Mouse (Mus musculus): ENCODE measurements around the gene Tbc1d16. TPM values are rescaled to one million over a fixed set of nuclear protein-coding genes. Genes with fewer than 3 reads are reported as not detected.
"Not testable (repeated sequence)": the region's sequence is repeated elsewhere in the genome, so short reads cannot be mapped to it uniquely, and the experiment has no call there.

The Tbc1d16 gene
- polyA plus RNA-seq, 1 experiment from 2014 or later, result 37.9 TPM

DNA sequence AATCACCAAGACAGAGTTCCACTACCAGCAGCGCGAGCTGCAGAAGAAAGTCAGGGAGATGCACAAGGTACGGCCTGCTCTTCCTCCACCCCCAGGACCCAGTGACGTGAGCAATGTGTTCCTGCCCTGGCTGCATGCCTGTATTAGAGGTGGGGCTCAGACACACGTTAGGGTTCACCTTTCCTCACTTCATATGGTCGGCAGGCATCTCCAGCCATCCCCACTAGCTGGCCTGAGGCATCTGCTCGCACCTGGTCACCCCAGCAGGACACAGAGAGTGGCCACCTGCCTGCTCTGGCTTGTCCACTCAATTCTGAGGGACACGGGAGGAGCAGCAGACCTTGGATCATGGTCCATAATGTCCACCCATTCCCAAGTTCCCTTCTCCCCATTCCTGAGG lies 31.7 kb upstream of the Tbc1d16 start:
- no peaks in the 10 kb centered on the region for H3K9me3 ChIP-seq (ENCODE audit: control insufficient read depth, low read length)
- no peaks in the 10 kb centered on the region for H3K27me3 ChIP-seq (ENCODE audit: control insufficient read depth, insufficient read depth, low read length)
- no peak overlapping the region for H3K9ac ChIP-seq (replicated peaks; ENCODE audit: low read depth, low read length)
- H3K27ac ChIP-seq (ENCODE audit: low read depth, low read length), result no peak overlapping the region
- 0 out of 2 replicates have a peak, but pooled peaks cover 4% of the 10 kb centered on the region for H3K36me3 ChIP-seq (ENCODE audit: control insufficient read depth, insufficient read depth, low read length)
- no peak overlapping the region for H3K4me2 ChIP-seq (ENCODE audit: low read depth, low read length)
- no peaks in the 10 kb centered on the region for H3K4me1 ChIP-seq (ENCODE audit: control insufficient read depth, insufficient read depth, low read length)
- no peak for ATAC-seq (ENCODE audit: low read depth)
- WGBS, result 94% methylated on average over 8 of the region's 8 CpGs
- H3K4me3 ChIP-seq (ENCODE audit: low read depth, low read length), result no peak overlapping the region

DNA sequence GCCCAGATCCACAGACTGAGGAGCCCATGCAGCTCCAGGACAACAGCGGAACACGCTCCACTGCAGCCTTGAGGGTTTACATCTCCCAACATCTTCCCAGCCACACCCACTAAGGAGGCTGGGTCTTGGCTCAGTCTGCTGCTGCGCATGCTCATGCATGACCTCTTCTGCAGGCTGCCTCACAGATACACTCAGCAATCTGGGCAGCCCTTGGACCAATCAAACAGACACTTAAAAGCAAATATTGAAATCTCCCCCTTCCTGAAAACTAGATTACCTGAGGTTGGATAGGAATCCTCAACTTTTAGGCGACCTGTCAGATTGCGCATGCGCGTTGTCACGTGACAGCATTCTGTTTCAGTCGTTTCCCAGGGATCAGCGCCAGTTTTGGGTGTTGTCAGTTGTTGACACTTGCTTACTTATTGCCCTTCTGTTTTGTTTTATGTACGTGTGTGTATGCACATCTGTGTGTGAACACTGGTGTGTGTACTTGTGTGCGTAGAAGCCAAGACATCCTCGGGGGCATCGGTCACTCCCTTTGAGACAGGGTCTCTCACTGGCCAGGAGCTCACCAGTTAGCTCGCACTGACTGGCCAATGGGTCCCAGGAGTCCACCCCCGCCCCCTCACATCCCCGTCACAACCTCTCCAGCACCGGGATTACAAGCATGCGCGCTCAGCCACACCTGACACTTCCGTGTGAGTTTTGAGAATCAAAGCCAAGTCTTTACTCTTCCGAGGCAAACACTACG lies 30.4 kb upstream of the Tbc1d16 start:
- 0 out of 2 replicates have a peak, but pooled peaks have one; percentile 38 for ATAC-seq (ENCODE audit: low read depth)
- peak overlapping the region; percentile 19; the same call in 1 of the 2 replicates for H3K4me3 ChIP-seq (ENCODE audit: low read depth, low read length)
- H3K9me3 ChIP-seq (ENCODE audit: control insufficient read depth, low read length), result no peaks in the 10 kb centered on the region
- H3K4me2 ChIP-seq (ENCODE audit: low read depth, low read length), result peak overlapping the region; percentile 40
- 0 out of 2 replicates have a peak, but pooled peaks cover 4% of the 10 kb centered on the region for H3K36me3 ChIP-seq (ENCODE audit: control insufficient read depth, insufficient read depth, low read length)
- no peaks in the 10 kb centered on the region for H3K4me1 ChIP-seq (ENCODE audit: control insufficient read depth, insufficient read depth, low read length)
- no peaks in the 10 kb centered on the region for H3K27me3 ChIP-seq (ENCODE audit: control insufficient read depth, insufficient read depth, low read length)
- WGBS, result 73% methylated on average over 23 of the region's 23 CpGs
- no peak overlapping the region for H3K9ac ChIP-seq (replicated peaks; ENCODE audit: low read depth, low read length)
- H3K27ac ChIP-seq (ENCODE audit: low read depth, low read length), result no peak overlapping the region; the same call in 1 of the 2 replicates

- H3K9ac ChIP-seq (replicated peaks; ENCODE audit: low read depth, low read length), result no peak overlapping the region
These were observed 29.9 kb upstream of the Tbc1d16 start for GRCm38 (mm10) chr11:119258216-119258571.

DNA sequence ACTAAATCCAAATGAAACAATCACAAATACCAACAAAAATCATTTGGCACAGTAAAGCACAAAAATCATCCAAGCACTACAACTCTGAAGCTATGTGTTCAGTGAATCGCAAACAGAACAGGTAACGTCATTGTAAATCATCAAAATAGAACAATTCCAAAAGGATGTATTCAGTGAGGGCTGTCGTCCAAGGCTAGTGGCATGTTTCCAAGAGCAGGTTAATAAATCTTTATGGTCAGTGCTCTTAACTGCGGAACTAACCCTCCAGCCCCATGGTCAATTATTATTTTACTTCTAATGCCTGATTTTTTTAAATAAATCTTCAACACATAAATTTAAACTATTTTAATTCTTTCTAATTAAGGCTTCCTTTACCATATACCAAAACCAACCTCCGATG lies 28.3 kb upstream of the Tbc1d16 start:
- H3K36me3 ChIP-seq (ENCODE audit: control insufficient read depth, insufficient read depth, low read length); H3K4me2 ChIP-seq (ENCODE audit: low read depth, low read length); H3K4me3 ChIP-seq (ENCODE audit: low read depth, low read length); H3K27me3 ChIP-seq (ENCODE audit: control insufficient read depth, insufficient read depth, low read length); ATAC-seq (ENCODE audit: low read depth); H3K4me1 ChIP-seq (ENCODE audit: control insufficient read depth, insufficient read depth, low read length); H3K9ac ChIP-seq (replicated peaks; ENCODE audit: low read depth, low read length); H3K27ac ChIP-seq (ENCODE audit: low read depth, low read length); H3K9me3 ChIP-seq (ENCODE audit: control insufficient read depth, low read length): not testable (repeated sequence)
- WGBS, result 69% methylated on average over 5 of the region's 5 CpGs

More at GRCm38 (mm10) chr11:119258216-119258571, 29.9 kb upstream of the Tbc1d16 start:
- ATAC-seq (ENCODE audit: low read depth), result no peak
- Histone ChIP-seq H3K4me2 (ENCODE audit: low read depth, low read length) (peak overlapping the region; percentile 40), H3K4me3 (ENCODE audit: low read depth, low read length) (peak overlapping the region; percentile 19; the same call in 1 of the 2 replicates), H3K36me3 (ENCODE audit: control insufficient read depth, insufficient read depth, low read length) (0 out of 2 replicates have a peak, but pooled peaks cover 4% of the 10 kb centered on the region), H3K27ac (ENCODE audit: low read depth, low read length) (no peak overlapping the region; the same call in 1 of the 2 replicates), H3K9me3 (ENCODE audit: control insufficient read depth, low read length) (no peaks in the 10 kb centered on the region), H3K27me3 (ENCODE audit: control insufficient read depth, insufficient read depth, low read length) (no peaks in the 10 kb centered on the region), H3K4me1 (ENCODE audit: control insufficient read depth, insufficient read depth, low read length) (no peaks in the 10 kb centered on the region)
- WGBS, result 75% methylated on average over 9 of the region's 9 CpGs

DNA sequence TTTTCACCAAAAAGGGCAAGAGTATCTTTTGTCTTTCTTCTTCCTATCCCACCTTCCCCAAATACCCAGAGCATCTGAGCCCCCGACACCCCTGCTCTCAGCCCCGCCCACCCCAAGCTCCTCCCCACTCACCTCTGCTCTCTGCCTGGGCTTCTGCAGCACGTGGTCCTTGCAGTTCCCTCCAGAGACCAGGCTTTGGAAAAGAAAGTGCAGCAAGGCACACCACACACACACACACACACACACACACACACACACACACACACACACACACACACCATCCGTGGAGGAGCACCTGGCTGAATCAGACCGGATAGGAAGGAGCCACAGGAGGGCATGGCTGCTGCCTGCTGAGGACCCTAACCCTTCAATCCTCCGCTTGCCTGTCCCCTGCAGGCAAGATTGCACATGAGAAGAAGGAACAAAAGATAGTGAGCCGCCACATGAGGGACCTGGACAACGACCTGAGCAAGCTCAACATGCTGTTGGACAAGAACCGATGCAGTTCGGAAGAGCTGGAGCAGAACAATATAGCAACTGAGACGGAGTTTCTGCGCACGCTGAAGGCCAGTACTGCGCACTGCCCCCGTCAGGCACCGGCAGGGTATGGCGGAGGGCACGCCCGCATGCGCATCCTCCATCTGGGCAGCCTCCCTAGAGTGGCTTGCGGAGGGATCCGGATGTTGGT lies 24.7 kb upstream of the Tbc1d16 start:
- no peak overlapping the region for H3K27ac ChIP-seq (ENCODE audit: low read depth, low read length)

GRCm38 (mm10) chr11:119250998-119251397 lies 22.7 kb upstream of the Tbc1d16 start:
- Histone ChIP-seq H3K27ac (ENCODE audit: low read depth, low read length) (no peak overlapping the region), H3K9ac (replicated peaks; ENCODE audit: low read depth, low read length) (no peak overlapping the region), H3K27me3 (ENCODE audit: control insufficient read depth, insufficient read depth, low read length) (no peaks in the 10 kb centered on the region), H3K36me3 (ENCODE audit: control insufficient read depth, insufficient read depth, low read length) (no peaks in the 10 kb centered on the region), H3K9me3 (ENCODE audit: control insufficient read depth, low read length) (no peaks in the 10 kb centered on the region), H3K4me1 (ENCODE audit: control insufficient read depth, insufficient read depth, low read length) (peaks cover 4% of the 10 kb centered on the region; the same call in 1 of the 2 replicates), H3K4me3 (ENCODE audit: low read depth, low read length) (no peak overlapping the region), H3K4me2 (ENCODE audit: low read depth, low read length) (no peak overlapping the region)
- ATAC-seq (ENCODE audit: low read depth), result no peak
- WGBS, result 46% methylated on average over 17 of the region's 17 CpGs

More for the DNA sequence above, 24.7 kb upstream of the Tbc1d16 start:
- Histone ChIP-seq H3K4me1 (ENCODE audit: control insufficient read depth, insufficient read depth, low read length) (peaks cover 4% of the 10 kb centered on the region; the same call in 1 of the 2 replicates), H3K4me2 (ENCODE audit: low read depth, low read length) (peak overlapping the region; percentile 40), H3K27me3 (ENCODE audit: control insufficient read depth, insufficient read depth, low read length) (no peaks in the 10 kb centered on the region), H3K9me3 (ENCODE audit: control insufficient read depth, low read length) (no peaks in the 10 kb centered on the region), H3K9ac (replicated peaks; ENCODE audit: low read depth, low read length) (no peak overlapping the region), H3K4me3 (ENCODE audit: low read depth, low read length) (no peak overlapping the region), H3K36me3 (ENCODE audit: control insufficient read depth, insufficient read depth, low read length) (no peaks in the 10 kb centered on the region)
- peak; percentile 73 for ATAC-seq (ENCODE audit: low read depth)
- 7% methylated on average over 22 of the region's 22 CpGs for WGBS

GRCm38 (mm10) chr11:119249011-119249410 lies 20.7 kb upstream of the Tbc1d16 start:
- Histone ChIP-seq H3K9me3 (ENCODE audit: control insufficient read depth, low read length) (no peaks in the 10 kb centered on the region), H3K27ac (ENCODE audit: low read depth, low read length) (no peak overlapping the region), H3K27me3 (ENCODE audit: control insufficient read depth, insufficient read depth, low read length) (no peaks in the 10 kb centered on the region), H3K4me3 (ENCODE audit: low read depth, low read length) (no peak overlapping the region), H3K4me1 (ENCODE audit: control insufficient read depth, insufficient read depth, low read length) (peaks cover 4% of the 10 kb centered on the region; the same call in 1 of the 2 replicates), H3K36me3 (ENCODE audit: control insufficient read depth, insufficient read depth, low read length) (no peaks in the 10 kb centered on the region), H3K4me2 (ENCODE audit: low read depth, low read length) (no peak overlapping the region), H3K9ac (replicated peaks; ENCODE audit: low read depth, low read length) (no peak overlapping the region)
- ATAC-seq (ENCODE audit: low read depth), result no peak
- WGBS, result 37% methylated on average over 6 of the region's 6 CpGs

GRCm38 (mm10) chr11:119245543-119245942 lies 17.2 kb upstream of the Tbc1d16 start:
- not testable (repeated sequence) for ATAC-seq (ENCODE audit: low read depth); H3K4me3 ChIP-seq (ENCODE audit: low read depth, low read length); H3K4me1 ChIP-seq (ENCODE audit: control insufficient read depth, insufficient read depth, low read length); H3K9me3 ChIP-seq (ENCODE audit: control insufficient read depth, low read length); H3K4me2 ChIP-seq (ENCODE audit: low read depth, low read length); H3K36me3 ChIP-seq (ENCODE audit: control insufficient read depth, insufficient read depth, low read length); H3K27ac ChIP-seq (ENCODE audit: low read depth, low read length); H3K9ac ChIP-seq (replicated peaks; ENCODE audit: low read depth, low read length); H3K27me3 ChIP-seq (ENCODE audit: control insufficient read depth, insufficient read depth, low read length)
- 93% methylated on average over 6 of the region's 6 CpGs for WGBS

GRCm38 (mm10) chr11:119239480-119239879 lies 11.2 kb upstream of the Tbc1d16 start:
- WGBS, result 70% methylated on average over 12 of the region's 12 CpGs
- ATAC-seq (ENCODE audit: low read depth), result no peak
- no peak overlapping the region for H3K4me3 ChIP-seq (ENCODE audit: low read depth, low read length)

More at GRCm38 (mm10) chr11:119239480-119239879, 11.2 kb upstream of the Tbc1d16 start:
- no peaks in the 10 kb centered on the region for H3K27me3 ChIP-seq (ENCODE audit: control insufficient read depth, insufficient read depth, low read length)
- no peaks in the 10 kb centered on the region for H3K9me3 ChIP-seq (ENCODE audit: control insufficient read depth, low read length)
- H3K4me2 ChIP-seq (ENCODE audit: low read depth, low read length), result no peak overlapping the region
- no peak overlapping the region for H3K27ac ChIP-seq (ENCODE audit: low read depth, low read length)
- H3K36me3 ChIP-seq (ENCODE audit: control insufficient read depth, insufficient read depth, low read length), result no peaks in the 10 kb centered on the region
- H3K9ac ChIP-seq (replicated peaks; ENCODE audit: low read depth, low read length), result no peak overlapping the region
- H3K4me1 ChIP-seq (ENCODE audit: control insufficient read depth, insufficient read depth, low read length), result 0 out of 2 replicates have a peak, but pooled peaks cover 10% of the 10 kb centered on the region
